Mouse (Mus musculus) A20 (cell line): ENCODE results near the gene Fndc11.

Experiments
- DNase-seq: peaks from one replicate; pipeline ENCODE4 v3.0.0-alpha.2; 2011; ENCODE audit warnings: low read depth, low spot score

Gene Fndc11

GRCm38 (mm10) chr2:181253248-181253647, 33.4 kb downstream of the Fndc11 start:
- no peak for DNase-seq

DNA sequence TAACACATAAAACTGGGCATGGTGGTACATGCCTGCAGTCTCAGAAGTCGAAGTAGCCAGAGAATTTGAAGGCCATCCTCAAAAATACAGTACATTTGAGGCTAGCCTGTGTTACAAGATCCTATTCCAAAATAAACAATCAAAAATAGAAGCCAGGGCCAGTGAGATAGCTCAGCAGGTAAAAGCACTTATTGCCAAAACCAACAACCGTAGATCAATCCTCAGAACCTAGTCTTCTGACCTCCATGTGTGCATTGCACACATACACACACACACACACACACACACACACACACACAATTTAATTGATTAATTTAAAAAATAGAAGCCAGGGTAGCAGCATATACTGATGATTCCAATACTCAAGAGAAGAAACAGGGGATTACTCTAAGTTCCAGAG, 47.0 kb downstream of the Fndc11 start:
- no peak for DNase-seq

GRCm38 (mm10) chr2:181272092-181272491, 52.3 kb downstream of the Fndc11 start:
- DNase-seq, result no peak
